Mouse (Mus musculus) right cerebral cortex, postnatal 4 days (tissue): ENCODE measurements around the gene Cnr1.
A peak's percentile ranks its signal among the peaks of the same experiment; 100 is the strongest.

Experiments
- DNase-seq: peaks from one replicate; pipeline ENCODE4 v3.0.0-alpha.2; 2022

Gene Cnr1

DNA sequence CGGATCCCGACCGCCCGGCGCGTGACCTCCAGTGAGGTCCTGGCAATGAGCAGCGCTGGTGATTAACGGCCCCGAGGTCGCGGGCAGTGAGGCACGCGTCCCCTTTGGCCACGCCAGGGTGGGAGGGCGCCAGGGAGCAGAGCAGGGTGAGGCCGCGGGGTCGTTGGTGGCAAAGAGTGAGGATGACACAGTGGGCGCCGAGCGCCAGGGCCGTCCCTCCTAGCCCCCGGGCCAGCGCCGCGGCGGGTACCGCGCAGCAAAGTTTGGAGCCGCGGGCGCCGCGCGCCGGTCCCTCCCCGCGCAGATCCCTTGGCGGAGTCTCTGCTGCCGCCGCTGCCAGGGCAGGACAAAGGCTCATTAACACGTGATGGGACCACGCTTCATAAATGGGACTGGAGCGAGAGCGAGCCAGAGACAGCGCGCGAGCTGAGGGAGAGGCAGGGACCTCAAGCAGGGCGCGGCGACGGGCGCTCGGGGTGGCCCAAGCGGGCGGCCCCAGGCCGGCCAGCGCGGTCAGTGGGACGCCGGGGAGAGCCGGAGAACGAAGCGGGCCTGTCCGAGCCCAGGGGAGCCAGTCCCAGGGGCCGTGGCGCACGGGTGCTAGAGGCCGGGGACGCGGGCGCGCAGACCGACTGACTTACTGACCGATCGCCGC lies at the start of gene Cnr1:
TSS of gene Cnr1 (plus strand) at position 360 of the 655 bp plus-strand sequence.
- DNase-seq = peak; percentile 74

DNA sequence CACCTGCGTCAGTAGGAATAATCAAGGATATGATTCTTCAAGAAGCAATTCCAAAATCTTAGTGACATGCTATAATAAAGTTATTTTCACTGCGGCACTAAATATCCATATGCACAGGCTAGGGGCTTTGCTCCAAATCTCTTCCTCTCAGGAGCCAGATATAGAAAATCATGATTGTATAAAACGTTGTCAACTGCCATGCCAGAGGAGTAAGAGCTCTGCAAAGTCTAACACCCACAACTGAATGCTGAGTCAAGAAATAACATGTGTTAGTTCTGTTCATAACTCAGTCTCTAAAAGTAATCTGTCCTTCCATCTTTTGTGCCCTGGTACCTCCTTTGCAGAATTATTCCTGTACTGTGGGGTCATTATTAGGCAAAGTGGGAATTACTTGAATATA lies 44.4 kb upstream of the Cnr1 start:
- DNase-seq = no peak

DNA sequence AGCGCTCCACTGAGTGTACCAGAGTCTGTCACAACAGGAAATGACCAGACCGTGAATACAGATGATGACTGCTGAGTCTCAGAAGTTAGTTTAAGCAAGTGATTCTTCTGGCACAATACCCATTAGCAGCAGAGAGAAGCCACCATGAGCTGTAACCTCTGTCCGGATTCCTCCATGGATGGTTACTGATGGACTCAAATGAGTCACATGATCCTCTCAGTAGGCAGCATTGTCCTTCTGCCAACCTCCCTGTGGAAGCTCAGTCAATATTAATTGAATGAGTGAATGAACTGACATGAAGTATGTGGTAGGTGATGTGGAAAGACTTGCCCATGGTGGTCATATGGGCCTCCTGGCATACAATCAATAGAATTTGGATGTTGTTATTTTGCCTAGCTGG lies 38.4 kb upstream of the Cnr1 start:
- DNase-seq = no peak

DNA sequence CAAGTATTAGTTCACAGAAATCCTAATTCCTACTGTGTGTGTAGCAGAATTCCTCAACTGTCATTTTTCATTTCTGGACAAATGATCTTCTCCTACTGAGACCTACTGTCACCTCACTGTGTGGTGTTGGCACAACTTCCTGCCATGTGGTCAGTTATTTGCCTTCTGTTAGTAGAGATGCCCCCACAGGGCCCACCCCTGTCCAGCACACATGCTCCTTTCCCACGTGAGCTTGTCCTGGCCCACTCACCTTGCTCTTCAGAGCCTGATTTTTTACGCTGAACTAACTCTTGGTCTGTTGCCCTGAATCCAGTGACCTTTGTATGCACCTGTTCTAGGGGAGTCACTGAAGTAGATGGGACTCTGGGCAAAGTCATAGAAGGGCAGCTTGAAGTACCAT lies 34.4 kb upstream of the Cnr1 start:
- DNase-seq = no peak

DNA sequence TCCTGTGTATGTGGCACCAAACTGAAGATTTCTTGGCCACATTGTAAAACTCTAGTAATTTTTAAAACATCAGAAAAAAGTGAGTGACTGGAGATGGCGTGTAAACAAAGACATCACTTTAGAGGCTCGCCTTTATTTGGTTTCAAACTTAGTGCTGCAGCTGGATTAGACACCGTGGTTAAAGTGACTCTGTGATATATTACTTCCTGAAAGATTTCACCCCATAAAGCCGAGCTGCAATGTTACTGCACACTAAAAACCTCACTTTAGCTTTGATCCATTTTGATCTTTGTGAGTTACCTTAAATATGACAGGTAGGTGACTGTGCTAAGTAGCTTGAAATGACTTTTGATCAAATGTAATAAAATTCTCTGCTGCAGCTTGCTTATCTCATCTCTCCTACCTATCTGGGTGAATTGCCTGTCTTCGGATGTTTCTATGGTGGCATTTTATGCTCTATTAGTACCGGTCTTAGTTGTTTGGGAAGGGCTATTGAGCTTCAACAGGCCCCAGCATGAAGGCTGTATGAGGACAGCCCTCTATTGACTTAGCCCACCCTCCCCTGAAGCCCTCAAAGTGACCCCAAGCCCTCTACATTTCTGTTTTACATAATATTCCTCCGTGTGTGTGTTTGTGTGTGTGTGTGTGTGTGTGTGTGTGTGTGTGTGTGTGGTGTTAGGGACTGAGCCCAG lies 32.1 kb upstream of the Cnr1 start:
- DNase-seq = no peak

DNA sequence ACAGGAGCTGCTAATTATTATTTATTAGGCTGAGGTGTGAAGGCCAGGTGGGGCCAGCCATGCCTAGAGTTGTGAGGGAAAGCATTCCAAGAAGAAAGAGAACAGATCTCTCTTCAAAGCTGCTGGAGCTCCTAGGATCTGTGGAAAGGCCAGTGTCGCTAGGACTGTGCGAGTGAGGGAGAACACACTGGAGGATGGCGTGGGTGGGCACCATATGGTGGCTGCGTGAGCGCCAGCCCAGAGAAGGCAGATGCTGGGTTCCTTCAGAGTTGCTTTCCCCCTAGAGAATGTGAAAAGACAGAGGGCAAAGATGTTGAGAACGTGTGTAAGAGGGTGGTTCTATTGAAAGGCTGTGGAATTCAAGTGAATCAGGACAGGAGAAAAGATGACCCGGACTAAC lies 30.6 kb upstream of the Cnr1 start:
- no peak for DNase-seq

DNA sequence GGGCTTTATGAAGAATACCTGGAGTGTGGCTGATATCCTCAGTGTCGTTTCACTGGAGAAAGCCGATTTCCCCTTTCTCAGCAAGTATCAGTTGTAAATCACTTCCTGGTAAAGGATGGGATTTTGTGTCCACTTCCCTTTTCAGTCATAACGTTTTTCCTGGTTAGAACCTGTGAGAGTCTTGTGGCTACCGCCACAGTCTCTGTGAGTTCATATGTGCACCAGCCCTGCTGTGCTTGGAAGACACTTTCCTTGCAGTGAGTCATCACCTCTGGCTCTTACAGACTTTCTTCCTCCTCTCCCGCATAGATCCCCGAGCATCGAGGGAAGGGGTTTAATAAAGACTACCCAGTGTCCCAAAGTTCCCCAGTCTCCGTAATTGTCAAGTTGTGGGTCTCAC lies 29.3 kb upstream of the Cnr1 start:
- no peak for DNase-seq

DNA sequence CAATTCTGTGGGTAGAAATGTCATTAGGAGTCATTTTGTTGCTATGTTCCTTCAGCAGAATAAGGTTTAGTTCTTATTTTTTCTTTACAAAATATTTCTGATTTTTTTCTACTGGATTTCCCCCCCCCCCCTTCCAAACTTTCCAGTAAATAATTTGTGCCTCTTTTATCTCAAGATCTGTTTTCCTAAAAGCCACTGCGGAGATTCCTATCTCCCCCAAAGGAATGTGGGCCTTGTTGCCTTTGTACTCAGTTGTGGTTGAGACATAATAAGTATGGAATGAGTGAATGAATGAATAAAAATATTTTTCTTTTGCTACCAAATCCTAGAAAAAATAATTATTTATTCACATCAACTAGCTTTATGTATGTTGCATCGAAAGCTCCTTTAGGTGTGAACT lies 28.9 kb upstream of the Cnr1 start:
- DNase-seq = no peak

DNA sequence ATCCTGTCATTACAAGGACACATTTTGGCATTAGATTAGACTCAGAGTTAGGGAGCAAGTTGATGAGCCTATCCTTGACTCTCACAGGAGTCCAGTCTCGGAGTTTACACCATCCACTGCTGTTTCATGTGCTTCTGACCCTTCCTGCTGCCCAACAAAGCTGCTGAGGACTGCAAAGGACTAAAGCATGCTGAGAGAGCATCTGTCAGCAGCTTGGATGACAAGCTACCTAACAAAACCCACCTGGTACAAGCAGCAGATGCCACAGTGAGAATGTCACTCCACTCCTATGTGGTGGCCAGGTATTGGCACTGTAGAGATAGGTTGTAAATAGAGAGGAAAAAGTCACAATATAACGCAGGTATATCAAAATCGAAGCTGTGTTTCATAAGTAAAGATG lies 22.7 kb upstream of the Cnr1 start:
- DNase-seq = no peak

DNA sequence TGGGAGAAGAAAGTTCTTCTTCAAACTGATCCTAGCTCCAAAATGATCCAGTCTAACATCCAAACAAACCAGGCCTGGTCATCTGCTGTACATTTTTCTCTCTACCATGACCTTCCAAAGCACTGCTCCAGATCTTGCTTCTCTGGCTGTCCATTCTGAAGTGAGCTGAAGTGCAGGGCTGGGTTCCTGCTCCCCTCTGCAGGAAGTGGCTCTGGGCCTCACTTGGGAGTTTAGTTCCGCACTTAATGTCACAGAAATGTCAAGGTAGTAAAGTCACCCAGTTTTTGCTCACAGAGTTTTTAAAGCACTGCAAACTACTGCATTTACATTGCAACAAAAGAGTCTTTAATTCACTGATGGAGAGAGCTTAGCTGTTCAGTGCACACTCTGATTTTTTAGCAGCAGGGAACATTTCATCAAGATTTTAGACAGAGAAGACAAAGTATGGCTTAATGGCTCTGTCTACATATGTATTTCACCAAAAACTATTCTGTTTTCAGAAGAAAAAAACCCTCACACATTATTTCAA lies 20.5 kb upstream of the Cnr1 start:
- DNase-seq = no peak

DNA sequence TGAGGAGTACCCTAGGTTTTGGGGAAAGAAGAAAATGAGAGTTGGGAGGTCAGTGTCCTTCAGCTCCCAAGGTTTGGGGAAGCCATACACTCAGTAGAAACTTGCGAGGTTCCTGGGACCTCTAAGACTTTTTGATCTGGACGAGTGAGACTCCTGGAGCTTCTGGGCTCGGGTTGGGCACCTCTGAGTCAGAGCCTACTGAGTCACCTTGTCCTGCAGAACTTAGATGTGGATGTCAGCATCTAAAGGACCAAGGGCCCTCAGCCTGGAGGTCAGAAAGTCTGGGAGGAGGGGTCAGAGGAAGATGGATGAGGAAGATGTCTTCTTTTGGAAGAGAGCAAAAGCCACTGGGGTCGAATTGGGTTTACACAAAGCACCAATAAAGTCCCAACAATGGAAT lies 19.6 kb upstream of the Cnr1 start:
- DNase-seq = no peak

DNA sequence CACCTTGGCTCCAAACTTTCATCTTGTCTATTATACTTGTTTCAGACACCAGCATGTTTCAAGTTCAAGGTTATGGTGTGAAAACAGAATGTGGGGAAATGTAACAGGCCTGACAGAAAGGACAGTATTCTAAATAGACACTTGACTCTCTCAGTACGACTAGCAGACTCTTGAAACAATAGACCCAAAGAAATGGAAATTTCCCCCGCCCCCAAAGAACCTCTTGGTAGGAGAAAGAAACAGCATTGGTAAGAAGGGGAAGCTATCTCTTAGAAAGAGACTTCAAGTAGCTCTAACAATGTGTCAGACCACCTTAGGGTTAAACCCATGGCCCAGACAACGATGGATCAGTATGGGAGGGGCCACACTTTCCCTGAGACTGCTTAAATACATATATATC lies 15.6 kb upstream of the Cnr1 start:
- no peak for DNase-seq

DNA sequence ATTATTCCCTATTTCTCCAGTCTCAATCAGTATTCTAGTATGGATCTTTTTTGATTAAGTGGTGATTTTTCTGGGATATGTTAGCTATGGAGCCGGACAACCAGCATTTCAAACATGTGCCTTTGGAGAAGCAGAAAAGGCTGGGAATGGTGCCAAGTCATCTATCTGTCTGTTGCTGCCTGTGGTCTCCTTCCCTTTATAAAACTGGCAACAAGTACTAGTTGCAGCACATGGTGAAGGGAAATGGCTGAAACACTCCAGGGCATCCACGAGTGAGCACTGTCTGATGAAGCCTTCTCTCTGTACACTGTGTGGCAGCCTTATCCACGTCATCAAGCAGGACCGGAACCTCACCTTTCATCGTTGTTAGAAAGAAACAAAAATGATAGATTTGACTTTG lies 8.7 kb upstream of the Cnr1 start:
- no peak for DNase-seq

DNA sequence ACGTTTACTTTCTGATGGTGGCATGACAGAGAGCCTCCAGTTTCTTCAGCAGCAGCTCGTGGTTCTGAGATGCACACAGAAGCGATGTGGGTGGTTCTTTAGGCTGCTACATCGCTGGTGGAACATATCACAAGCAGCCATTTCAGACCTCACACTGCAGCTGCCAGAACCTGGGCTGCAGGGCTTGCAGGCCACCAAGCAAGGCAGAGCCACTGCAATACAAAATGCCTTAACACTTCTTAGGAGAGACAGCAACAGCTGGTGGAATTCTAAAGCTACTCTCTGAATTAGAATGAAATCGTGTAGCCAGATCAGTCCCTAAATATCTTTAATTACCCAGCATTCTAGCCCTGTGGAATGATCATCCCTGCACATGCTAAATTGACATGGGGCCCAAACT lies 3.6 kb upstream of the Cnr1 start:
- no peak for DNase-seq

DNA sequence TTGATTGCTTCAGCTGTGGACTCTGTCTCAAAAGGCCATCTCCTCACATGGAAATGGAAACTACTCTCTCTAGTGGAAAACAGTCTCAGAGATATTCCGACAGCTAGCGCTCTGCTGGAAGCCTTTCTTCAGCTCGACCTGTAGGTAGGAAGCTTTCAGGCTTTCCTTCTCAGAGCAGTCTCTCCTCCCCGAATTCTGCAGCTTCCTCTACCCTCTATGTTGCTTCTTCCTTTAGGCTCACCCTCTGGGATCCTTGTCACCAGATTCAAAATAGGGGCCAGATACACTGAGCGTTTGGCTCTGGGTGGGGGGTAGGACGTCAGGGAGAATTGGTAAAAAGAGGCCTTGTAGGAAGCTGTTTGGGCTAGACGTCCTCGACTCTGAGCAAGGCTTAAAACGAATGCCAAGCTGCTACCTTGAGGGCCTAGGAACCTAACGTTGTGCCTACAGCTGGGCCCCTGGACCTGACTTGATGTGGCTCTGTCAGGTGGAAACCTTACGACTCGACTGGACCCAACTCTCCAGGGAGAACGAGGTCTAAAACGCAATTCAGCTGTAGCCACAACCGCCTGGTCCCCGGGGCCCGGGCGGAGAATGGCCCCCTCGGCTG lies 1.1 kb upstream of the Cnr1 start:
- no peak for DNase-seq

DNA sequence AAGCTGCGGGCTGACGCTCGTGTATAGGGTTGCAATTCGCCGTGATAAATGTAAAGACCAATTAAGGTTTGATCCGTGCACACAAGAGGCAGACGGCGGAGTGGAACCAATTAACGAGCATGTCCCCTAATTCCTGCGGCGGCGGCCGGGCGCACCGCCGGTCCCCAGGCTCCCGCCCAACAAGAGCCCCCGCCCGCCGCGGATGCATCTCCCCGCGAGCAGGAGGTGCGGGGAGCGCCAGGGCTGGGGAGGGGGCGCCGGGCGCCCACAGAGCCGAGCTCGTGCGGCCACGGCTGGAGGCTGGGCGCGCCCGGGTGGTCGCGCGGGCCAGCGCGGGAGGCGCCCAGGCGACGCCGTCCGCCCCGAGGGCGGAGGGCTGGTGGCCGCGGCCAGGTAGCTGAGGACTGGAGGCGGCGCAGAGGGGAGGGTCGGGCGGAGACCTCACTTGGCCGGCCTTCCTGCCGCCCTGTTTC lies 596 bp upstream of the Cnr1 start:
- peak; percentile 70 for DNase-seq

DNA sequence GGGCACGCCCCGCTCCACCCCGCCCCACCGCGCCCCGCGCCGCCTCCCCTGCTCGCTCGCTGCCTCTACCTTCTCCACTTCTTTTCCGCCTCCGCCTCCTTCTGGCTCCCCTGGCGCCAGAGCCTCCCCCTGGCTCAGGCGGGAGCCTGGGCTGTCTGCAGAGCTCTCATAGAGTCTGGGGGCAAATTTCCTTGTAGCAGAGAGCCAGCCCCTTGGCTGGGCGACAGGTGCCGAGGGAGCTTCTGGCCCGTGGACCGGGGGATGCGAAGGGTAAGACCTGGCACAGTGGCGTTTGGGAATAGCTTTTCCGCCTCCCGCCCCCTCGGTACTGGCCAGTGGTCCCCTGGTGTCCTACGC lies 474 bp downstream of the Cnr1 start:
- no peak for DNase-seq

DNA sequence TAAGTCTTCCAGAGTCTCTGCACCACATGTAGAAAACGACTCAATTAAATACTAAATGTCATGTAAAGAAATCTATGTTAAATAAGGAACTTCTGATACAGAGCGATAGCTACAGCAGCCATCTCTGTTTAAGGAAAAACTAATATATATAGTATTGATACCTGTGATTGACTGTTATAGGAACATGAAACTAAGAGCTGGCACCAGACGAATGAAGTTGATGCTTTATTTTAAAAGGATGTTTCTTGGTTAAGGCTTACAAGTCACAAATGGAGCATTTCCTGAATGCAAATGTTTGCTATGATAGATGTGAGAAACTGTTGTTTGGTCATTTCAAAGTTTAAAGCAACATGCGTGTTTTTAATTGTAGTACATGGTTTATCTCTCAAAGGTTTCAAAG lies 1.1 kb downstream of the Cnr1 start:
- no peak for DNase-seq

DNA sequence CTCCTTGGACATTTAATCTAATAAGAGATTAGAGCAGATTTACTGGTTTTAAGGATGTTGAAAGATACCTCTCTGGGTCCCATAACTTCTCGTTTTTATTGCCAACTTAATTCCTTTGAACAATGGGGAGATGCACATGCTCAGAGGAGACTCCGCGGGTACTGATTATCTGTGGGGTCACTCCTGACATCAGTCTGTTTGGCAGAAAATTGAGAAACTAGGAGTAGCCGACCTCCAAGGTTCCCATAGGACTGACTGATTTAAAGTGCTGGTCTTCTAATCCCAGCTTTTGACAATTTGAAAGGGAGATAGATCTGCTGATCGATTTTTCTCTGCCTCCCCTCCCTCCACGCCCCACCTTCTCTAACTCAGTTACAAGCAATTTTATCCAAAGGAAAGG lies 1.6 kb downstream of the Cnr1 start:
- DNase-seq = no peak

DNA sequence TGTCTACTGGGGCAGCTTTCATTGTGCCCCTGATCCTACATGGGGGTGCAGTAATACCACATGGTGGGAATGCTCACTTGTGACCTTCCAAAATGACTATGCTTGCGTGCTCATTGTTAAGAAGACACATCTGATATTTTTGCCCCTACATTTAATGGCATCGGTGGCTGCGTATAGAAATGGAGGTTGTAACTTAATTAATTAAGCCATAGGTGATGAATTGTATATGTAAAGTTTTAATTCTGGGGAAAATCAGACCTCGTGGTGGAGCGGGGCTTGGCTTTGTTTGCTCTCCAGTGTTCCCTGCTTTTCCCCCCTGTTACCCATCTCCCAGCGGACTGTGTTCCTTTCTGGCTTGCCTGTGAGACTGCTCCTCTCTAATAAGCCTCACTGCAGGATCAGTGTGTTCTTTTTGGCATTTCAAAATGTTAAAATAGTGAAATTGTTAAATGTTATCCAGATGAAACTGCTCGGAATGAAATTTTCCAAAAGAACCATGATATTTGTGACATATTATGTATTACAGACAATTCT lies 2.4 kb downstream of the Cnr1 start:
- DNase-seq = no peak

DNA sequence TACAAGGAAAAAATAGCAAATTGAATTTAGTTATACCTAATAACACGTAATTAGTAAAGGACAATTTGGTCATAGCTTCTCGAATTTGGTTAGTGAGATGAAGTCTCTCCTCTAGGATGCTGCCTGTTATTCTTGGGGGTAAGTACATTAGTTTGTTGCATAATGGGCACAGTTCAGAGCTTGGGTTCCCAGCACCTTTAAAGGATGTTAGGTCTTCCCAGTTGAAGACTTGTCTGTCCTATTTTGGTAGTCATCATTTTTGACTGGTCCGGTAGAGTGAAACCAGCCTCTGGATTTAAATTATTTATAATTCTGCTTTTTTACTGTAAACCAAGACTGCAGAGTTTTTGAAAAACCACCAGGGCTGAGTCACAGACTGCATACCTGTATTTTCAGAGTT lies 3.3 kb downstream of the Cnr1 start:
- no peak for DNase-seq

DNA sequence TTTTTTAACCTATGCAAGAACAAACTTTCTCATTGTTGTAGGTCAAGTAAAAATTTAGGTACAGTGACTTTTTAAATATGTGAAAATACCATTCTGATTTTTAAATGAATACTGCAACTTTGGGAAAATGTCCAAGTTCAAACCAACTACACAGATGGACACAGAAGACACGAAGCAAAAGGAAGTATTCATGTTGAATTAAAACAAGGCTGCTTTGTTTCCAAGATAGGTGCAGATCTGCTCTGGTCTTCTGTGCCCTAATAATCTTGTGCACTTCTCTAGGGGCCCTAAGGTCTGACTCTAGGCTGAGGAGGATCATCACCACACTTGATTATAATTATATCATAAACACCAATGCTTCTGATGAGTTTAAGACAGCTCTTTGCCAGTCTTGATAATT lies 4.1 kb downstream of the Cnr1 start:
- no peak for DNase-seq

DNA sequence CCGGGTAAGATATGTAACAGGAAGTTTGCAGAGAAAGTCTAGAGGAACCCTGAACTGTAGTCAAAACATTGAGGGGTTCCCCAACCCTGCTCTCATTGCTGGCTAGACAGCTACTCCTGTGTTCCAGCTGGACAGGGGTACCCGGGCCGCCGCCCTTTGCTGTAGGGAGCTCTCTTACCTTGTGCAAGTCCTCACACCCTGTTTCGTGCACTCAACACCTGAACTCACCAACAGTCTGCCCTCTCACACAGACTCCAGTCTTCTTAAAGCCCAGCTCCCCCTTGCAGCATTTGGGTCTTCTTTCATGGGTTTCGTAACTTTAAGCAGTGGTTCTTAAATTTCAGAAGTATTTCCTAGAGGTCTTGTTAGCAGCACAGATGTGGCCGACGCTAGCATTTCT lies 7.0 kb downstream of the Cnr1 start:
- no peak for DNase-seq

DNA sequence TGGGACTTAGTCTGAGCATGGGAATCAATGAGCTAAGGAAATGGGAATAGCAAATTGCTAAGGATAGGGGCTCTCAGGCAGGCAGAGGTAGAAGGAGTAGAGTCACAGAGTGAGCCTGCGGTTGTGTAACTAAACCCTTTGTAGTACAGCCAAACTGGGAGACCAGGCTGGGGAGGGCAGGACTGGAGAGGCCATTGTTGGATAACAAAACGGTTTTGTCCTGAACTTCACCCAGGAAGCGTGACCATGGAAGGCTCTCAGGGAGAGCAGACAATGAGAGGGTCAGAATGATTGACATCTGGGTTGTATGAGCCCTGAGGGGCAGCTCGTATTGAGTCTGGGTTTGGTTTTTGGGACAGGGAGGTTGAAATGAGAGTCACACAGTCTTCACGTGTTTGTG lies 17.2 kb downstream of the Cnr1 start:
- DNase-seq = no peak
